ENCODE assay signal across 8 mouse cellular contexts in the genomic region with DNA sequence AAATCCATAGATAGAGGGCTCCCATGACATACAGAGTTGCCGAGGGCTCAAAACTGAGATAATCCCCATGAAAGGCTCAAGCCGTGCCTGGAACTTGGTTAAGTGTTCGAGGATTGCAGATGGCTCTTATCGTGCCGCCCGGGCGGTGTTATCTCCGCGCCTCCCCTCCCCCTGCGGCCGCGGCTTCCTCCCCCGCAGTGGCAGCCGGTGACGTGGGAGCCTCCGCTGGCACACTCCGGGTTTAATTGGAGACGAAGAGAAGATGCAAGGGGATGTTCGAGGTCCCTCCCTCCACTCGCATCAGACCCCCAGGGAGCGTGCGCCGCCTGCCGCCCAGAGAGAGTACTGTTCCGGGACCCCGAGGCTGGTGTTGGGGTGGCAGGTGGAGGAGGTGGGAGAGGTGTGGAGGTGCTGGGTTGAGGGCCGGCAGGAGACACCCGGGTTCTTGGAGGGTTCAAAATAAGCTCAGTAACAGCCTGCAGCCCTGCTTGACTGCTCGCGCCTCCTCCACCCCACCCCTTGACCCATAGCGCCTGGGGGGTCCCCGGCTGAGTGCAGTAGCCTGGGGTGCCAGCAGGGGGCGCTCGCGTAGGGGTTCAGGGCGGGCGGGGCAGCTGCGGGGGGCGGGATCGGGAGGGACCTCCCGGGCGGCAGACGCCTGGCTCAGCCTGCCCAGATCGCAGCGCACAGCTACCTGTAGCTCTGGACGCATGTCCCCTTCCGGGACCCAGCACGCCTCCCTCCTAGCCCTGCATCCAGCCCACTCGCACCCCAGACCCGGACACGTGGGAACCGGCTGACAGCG. TPM values are rescaled to one million over a fixed set of nuclear protein-coding genes. Genes with fewer than 3 reads are reported as not detected.
DNase-seq lines count a peak whose midpoint lies in the region; ATAC-seq and TF ChIP-seq lines count a peak whose summit lies in the region.

Rasal1 (plus strand) TSS at position 244 of the 805 bp plus-strand sequence.

- DNase-seq in adrenal gland, postnatal 25 days: peak; percentile 81
- DNase-seq in heart, postnatal 36 days: peak; percentile 32 to 47
- DNase-seq in layer of hippocampus, adult 8-10 months (ENCODE audit: low spot score in 2 of 2): peak; percentile 79 to 83
- no peak for DNase-seq in lung, adult 2 months
- DNase-seq in testis, postnatal 14 days (ENCODE audit: low spot score): peak; percentile 74

- peak; percentile 60 for ATAC-seq in embryonic facial prominence, embryonic 13.5 days (ENCODE audit: insufficient number of reproducible peaks, insufficient read depth, low FRiP score, low TSS enrichment, low read depth)
- ATAC-seq in neural tube, embryonic 14.5 days (ENCODE audit: low read depth): peak; percentile 31; the same call in 1 of the 2 replicates

- peaks cover 40% of the 10 kb centered on the region for H3K4me1 ChIP-seq in E14TG2a.4 (replicated peaks; ENCODE audit: low read depth, low read length)
- peaks cover 11% of the 10 kb centered on the region for H3K4me1 ChIP-seq in embryonic facial prominence, embryonic 13.5 days
- peaks cover 2% of the 10 kb centered on the region; the same call in 1 of the 2 replicates for H3K4me1 ChIP-seq in lung, adult 2 months (ENCODE audit: control insufficient read depth, insufficient read depth, low read length)
- H3K4me1 ChIP-seq in neural tube, embryonic 14.5 days (ENCODE audit: control insufficient read depth, insufficient read depth, low read length): peaks cover 4% of the 10 kb centered on the region; the same call in 1 of the 2 replicates

- intact Hi-C loops in heart, postnatal 36 days (cut with DNase I): no loop called here

- H3K36me3 ChIP-seq in E14TG2a.4 (ENCODE audit: insufficient read depth, low read length): no peaks in the 10 kb centered on the region
- H3K36me3 ChIP-seq in embryonic facial prominence, embryonic 13.5 days: no peaks in the 10 kb centered on the region
- no peaks in the 10 kb centered on the region for H3K36me3 ChIP-seq in neural tube, embryonic 14.5 days (ENCODE audit: control insufficient read depth, insufficient read depth, low read length)

- peak within 1 kb of the TSS; percentile 82 for H3K4me3 ChIP-seq in E14TG2a.4 (replicated peaks; ENCODE audit: low read length)
- peak within 1 kb of the TSS; percentile 33 for H3K4me3 ChIP-seq in embryonic facial prominence, embryonic 13.5 days
- no peak within 1 kb of the TSS for H3K4me3 ChIP-seq in lung, adult 2 months (replicated peaks; ENCODE audit: extremely low read depth, low read depth, low read length)
- no peak within 1 kb of the TSS for H3K4me3 ChIP-seq in neural tube, embryonic 14.5 days (ENCODE audit: low read depth, low read length)

- H3K9me3 ChIP-seq in E14TG2a.4 (ENCODE audit: low read length): no peaks in the 10 kb centered on the region
- H3K9me3 ChIP-seq in embryonic facial prominence, embryonic 13.5 days: no peaks in the 10 kb centered on the region
- no peaks in the 10 kb centered on the region for H3K9me3 ChIP-seq in neural tube, embryonic 14.5 days (ENCODE audit: control insufficient read depth, low read length)

- peak within 1 kb of the TSS; percentile 51 for H3K4me2 ChIP-seq in embryonic facial prominence, embryonic 13.5 days
- peak within 1 kb of the TSS; percentile 34 for H3K4me2 ChIP-seq in neural tube, embryonic 14.5 days (ENCODE audit: low read depth, low read length)

- WGBS in embryonic facial prominence, embryonic 13.5 days: 2% methylated on average over 52 of the region's 53 CpGs
- 1% methylated on average over 53 of the region's 53 CpGs for WGBS in lung, adult 2 months
- 2% methylated on average over 43 of the region's 53 CpGs for WGBS in neural tube, embryonic 14.5 days

- no peak for TF ChIP-seq POLR2A in lung, adult 2 months (IDR thresholded peaks at IDR 0.05; ENCODE audit: borderline replicate concordance, extremely low read depth, low read depth, low read length)

- peak; percentile 86 for TF ChIP-seq CTCF in E14TG2a.4 (conservative IDR thresholded peaks at IDR 0.05; ENCODE audit: low read length)
- TF ChIP-seq CTCF in lung, adult 2 months (IDR thresholded peaks at IDR 0.05; ENCODE audit: insufficient read depth, low read length): peak; percentile 21; the same call in 1 of the 2 replicates

- H3K27me3 ChIP-seq in E14TG2a.4 (ENCODE audit: insufficient read depth, low read length): peaks cover 64% of the 10 kb centered on the region
- peaks cover 73% of the 10 kb centered on the region for H3K27me3 ChIP-seq in embryonic facial prominence, embryonic 13.5 days
- peaks cover 22% of the 10 kb centered on the region for H3K27me3 ChIP-seq in neural tube, embryonic 14.5 days (ENCODE audit: control insufficient read depth, insufficient read depth, low read length)

- H3K9ac ChIP-seq in embryonic facial prominence, embryonic 13.5 days: peak within 1 kb of the TSS; percentile 46; the same call in 1 of the 2 replicates
- H3K9ac ChIP-seq in neural tube, embryonic 14.5 days (replicated peaks; ENCODE audit: low read depth, low read length): no peak within 1 kb of the TSS

- H3K27ac ChIP-seq in embryonic facial prominence, embryonic 13.5 days: no peak within 1 kb of the TSS
- H3K27ac ChIP-seq in neural tube, embryonic 14.5 days (ENCODE audit: low read depth, low read length): no peak within 1 kb of the TSS

RNA-seq across cellular contexts. Expression of gene Rasal1, which starts in this region (rescaled TPM):
- 19.6 and 20.0 TPM in 2 replicates for total RNA-seq in adrenal gland, postnatal 25 days (2021)
- polyA plus RNA-seq in embryonic facial prominence, embryonic 13.5 days (2015; fragmentation: Nextera tagmentation; extraction: Ambion mirVana): 0.32 TPM in 1 of 2 replicates, not detected in the other
- not detected for total RNA-seq in heart, postnatal 36 days (2021)
- total RNA-seq in layer of hippocampus, adult 8-10 months (2022): 100 to 1,000 TPM in 2 of 4 experiments, 10 to 100 TPM in 2; 84.4 to 112 (median 96.9) TPM
- 0.80 and 1.6 TPM in 2 replicates for polyA plus RNA-seq in lung, adult 2 months (2012; rRNA removed)
- polyA plus RNA-seq in neural tube, embryonic 14.5 days (2014; fragmentation: Nextera tagmentation; extraction: Ambion mirVana): 0.13 and 0.33 TPM in 2 replicates

Comparison
In these comparisons a context has a peak if more than half of its experiments do, and no peak if none do; other contexts are left out.
1. RNA of gene Rasal1 (total RNA-seq): 84.4 to 112 TPM in layer of hippocampus, adult 8-10 months and 19.6 to 20.0 TPM in adrenal gland, postnatal 25 days; not detected in heart, postnatal 36 days; every median in the first group is over 10 times any median in the second.
2. Peak in ATAC-seq, H3K4me3 ChIP-seq, H3K9ac ChIP-seq and H3K4me2 ChIP-seq in embryonic facial prominence, embryonic 13.5 days; RNA of the gene not detected or under 1 TPM.
3. Peak in DNase-seq in heart, postnatal 36 days; RNA of the gene not detected or under 1 TPM.
4. Peak in ATAC-seq and H3K4me2 ChIP-seq in neural tube, embryonic 14.5 days; RNA of the gene not detected or under 1 TPM.